Mouse (Mus musculus) urinary bladder, postnatal 0 days (tissue): Measurements from ENCODE around the gene Gucy2f. TPM values are rescaled to one million over a fixed set of nuclear protein-coding genes. Genes with fewer than 3 reads are reported as not detected.

Experiments
- polyA plus RNA-seq: library from polyadenylated mRNA; unstranded; fragments of >200 nt; fragmentation: Nextera tagmentation; extraction: Ambion mirVana; gene quantifications from 2 replicates; pipeline ENCODE4 v1.2.1, GENCODE M21; 2015

The Gucy2f gene
- not detected in 2 replicates for polyA plus RNA-seq

DNA sequence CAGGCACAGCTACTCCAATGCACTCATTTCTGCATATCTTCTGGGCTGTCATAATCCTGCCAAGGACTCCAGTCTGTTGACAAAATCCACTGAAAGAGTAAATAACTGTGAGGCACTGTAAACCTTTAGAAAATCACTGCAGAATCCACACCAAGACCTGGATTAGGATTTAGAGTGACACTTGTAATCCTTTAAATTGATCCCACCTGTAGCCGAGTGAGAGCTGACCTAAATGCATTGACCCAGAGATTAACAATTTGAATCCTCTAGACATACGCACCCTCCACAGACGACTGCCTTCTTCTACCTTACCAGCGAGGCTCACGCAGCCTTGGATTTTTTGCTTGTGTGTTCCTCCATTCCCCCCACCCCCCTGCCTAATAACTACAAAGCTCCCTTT, at the start of gene Gucy2f:
Gene Gucy2f (minus strand): TSS at position 101 of the 400 bp plus-strand sequence.

GRCm38 (mm10) chrX:142226542-142226941, 29.8 kb upstream of the Gucy2f start, which contains the start of gene Nxt2:
Nxt2 (plus strand) TSS chrX:142226770.

Other genes with a start within 250 kb of the Gucy2f start
- gene Nxt2, start 29.8 kb upstream of the Gucy2f start, polyA plus RNA-seq, result 12.2 and 16.9 TPM in 2 replicates
- gene Kcne1l, start 109.4 kb upstream of the Gucy2f start, polyA plus RNA-seq, result 5.6 and 8.4 TPM in 2 replicates
- gene Acsl4, start 193.6 kb upstream of the Gucy2f start, polyA plus RNA-seq, result 12.0 and 15.1 TPM in 2 replicates